Mouse (Mus musculus): ENCODE measurements around the gene Ssrp1.

The Ssrp1 gene

DNA sequence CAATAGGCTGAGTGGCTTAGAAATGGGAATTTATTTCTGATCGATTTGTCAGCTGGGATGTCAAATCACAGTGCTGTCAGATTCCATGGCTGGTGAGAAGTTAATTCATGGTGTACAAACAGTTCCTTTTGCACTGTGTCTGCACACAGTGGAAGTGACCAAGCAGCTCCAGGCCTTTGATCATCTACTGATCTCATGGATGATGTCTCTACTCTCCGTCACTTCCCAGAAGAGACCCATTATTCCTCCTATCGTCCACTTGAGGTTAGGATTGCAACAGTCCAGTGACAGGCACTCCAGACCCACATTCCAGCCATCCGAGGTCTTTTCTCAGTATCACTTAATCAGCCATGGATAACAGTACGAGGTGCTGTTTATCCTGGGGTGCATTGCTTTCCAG lies 36.7 kb downstream of the Ssrp1 start:
- DNase-seq (ENCODE audit: low read depth, low spot score), result no peak

GRCm38 (mm10) chr2:85088716-85089646 lies 51.9 kb downstream of the Ssrp1 start:
- DNase-seq (ENCODE audit: low read depth, low spot score), result no peak

DNA sequence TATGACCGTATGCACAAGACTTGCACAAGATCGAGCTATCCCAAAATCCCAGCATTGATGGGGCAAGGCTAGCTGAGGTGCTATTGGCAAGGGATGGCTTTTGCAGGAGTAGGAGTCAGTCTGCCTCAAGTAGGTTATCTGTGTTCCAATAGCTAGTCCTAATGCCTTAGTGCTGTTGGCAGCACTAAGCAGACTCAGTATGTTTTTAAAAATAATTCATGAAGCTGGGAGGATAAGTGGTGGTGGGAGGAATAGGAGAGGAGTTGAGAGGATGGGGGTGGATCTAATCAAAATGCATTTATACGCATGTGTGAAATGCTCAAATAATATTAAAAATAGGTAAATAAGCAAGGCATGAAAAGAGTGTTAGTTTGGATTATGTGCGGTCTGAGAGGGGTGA lies 54.3 kb downstream of the Ssrp1 start:
- no peak for DNase-seq (ENCODE audit: low read depth, low spot score)

DNA sequence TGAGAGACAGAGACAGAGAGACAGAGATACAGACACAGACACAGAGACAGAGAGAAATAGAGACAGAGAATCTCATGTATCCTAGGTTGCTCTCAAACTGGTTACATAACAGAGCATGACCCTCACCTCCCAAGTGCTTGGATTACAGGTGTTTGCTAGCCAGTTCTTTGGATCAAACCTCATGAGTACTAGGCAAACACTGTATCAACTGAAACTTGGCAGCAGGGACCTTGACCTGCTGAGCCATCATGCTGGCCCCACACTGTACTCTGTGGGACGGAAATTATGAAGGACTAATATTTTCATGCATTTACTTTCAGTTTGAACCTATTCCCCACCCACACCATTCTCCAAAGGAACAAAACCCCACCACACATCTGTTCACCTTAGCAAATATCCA lies 56.3 kb downstream of the Ssrp1 start:
- DNase-seq (ENCODE audit: low read depth, low spot score), result no peak

- DNase-seq (ENCODE audit: low read depth, low spot score), result no peak
Observed at GRCm38 (mm10) chr2:85095906-85096305, 58.9 kb downstream of the Ssrp1 start.
